Mouse (Mus musculus): ENCODE results near the gene St7. TPM values are rescaled to one million over a fixed set of nuclear protein-coding genes. Genes with fewer than 3 reads are reported as not detected.

The St7 gene
- total RNA-seq, 2 experiments from 2014 or later: 18.3 to 28.9 TPM

- DNase-seq (ENCODE audit: low spot score in 2 of 2): no peak
Measured at GRCm38 (mm10) chr6:17811531-17811930, 118.8 kb downstream of the St7 start.

- no peak for DNase-seq (ENCODE audit: low spot score in 2 of 2)
Measured at GRCm38 (mm10) chr6:17814074-17814649, 121.4 kb downstream of the St7 start.

- DNase-seq (ENCODE audit: low spot score in 2 of 2): no peak
Measured at GRCm38 (mm10) chr6:17816865-17817435, 124.2 kb downstream of the St7 start.

GRCm38 (mm10) chr6:17823614-17824013 is 130.9 kb downstream of the St7 start:
- DNase-seq (ENCODE audit: low spot score in 2 of 2): no peak

- no peak for DNase-seq (ENCODE audit: low spot score in 2 of 2)
Measured at GRCm38 (mm10) chr6:17824735-17825134, 132.0 kb downstream of the St7 start.

- DNase-seq (ENCODE audit: low spot score in 2 of 2): no peak
Measured at GRCm38 (mm10) chr6:17828382-17828781, 135.6 kb downstream of the St7 start.

GRCm38 (mm10) chr6:17829981-17830380 is 137.2 kb downstream of the St7 start:
- no peak for DNase-seq (ENCODE audit: low spot score in 2 of 2)

- DNase-seq (ENCODE audit: low spot score in 2 of 2): peak; percentile 70 to 80
Measured at GRCm38 (mm10) chr6:17834493-17834892, 141.8 kb downstream of the St7 start.

- DNase-seq (ENCODE audit: low spot score in 2 of 2): no peak
Measured at GRCm38 (mm10) chr6:17835693-17836092, 143.0 kb downstream of the St7 start.

- no peak for DNase-seq (ENCODE audit: low spot score in 2 of 2)
Measured at GRCm38 (mm10) chr6:17837676-17838075, 144.9 kb downstream of the St7 start.

GRCm38 (mm10) chr6:17840431-17840830 is 147.7 kb downstream of the St7 start:
- no peak for DNase-seq (ENCODE audit: low spot score in 2 of 2)

- peak; percentile 19 to 35 for DNase-seq (ENCODE audit: low spot score in 2 of 2)
Measured at GRCm38 (mm10) chr6:17842759-17843158, 150.0 kb downstream of the St7 start.

GRCm38 (mm10) chr6:17851316-17851715 is 158.6 kb downstream of the St7 start:
- DNase-seq (ENCODE audit: low spot score in 2 of 2): no peak

GRCm38 (mm10) chr6:17853587-17854274 is 161.0 kb downstream of the St7 start:
- no peak for DNase-seq (ENCODE audit: low spot score in 2 of 2)

- no peak for DNase-seq (ENCODE audit: low spot score in 2 of 2)
Measured at GRCm38 (mm10) chr6:17855616-17856015, 162.9 kb downstream of the St7 start.

GRCm38 (mm10) chr6:17859564-17859963 is 166.8 kb downstream of the St7 start:
- no peak for DNase-seq (ENCODE audit: low spot score in 2 of 2)

- DNase-seq (ENCODE audit: low spot score in 2 of 2): no peak
Measured at GRCm38 (mm10) chr6:17860463-17860862, 167.7 kb downstream of the St7 start.

GRCm38 (mm10) chr6:17867796-17868195 is 175.1 kb downstream of the St7 start:
- no peak for DNase-seq (ENCODE audit: low spot score in 2 of 2)

- DNase-seq (ENCODE audit: low spot score in 2 of 2): no peak
Measured at GRCm38 (mm10) chr6:17871831-17872372, 179.2 kb downstream of the St7 start.

GRCm38 (mm10) chr6:17875606-17876005 is 182.9 kb downstream of the St7 start:
- DNase-seq (ENCODE audit: low spot score in 2 of 2): no peak

- no peak for DNase-seq (ENCODE audit: low spot score in 2 of 2)
Measured at GRCm38 (mm10) chr6:17876023-17876613, 183.4 kb downstream of the St7 start.

- DNase-seq (ENCODE audit: low spot score in 2 of 2): peak in 1 of 2 experiments; percentile 40
Measured at GRCm38 (mm10) chr6:17876670-17877179, 184.0 kb downstream of the St7 start.

Measured in adrenal gland, adult 18-20 months (tissue).